Mouse (Mus musculus) megakaryocyte-erythroid progenitor cell, adult 5-6 weeks (primary cell): ENCODE data around the gene Meis2. TPM values are rescaled to one million over a fixed set of nuclear protein-coding genes. Genes with fewer than 3 reads are reported as not detected.

ENCODE experiments used
- ATAC-seq: replicated peaks from 2 replicates; pipeline ENCODE4 v1.8.0; 2016; ENCODE audit warnings: mild to moderate bottlenecking, inconsistent platforms; ENCODE audit not compliant: severe bottlenecking, poor library complexity, low FRiP score, low TSS enrichment
- total RNA-seq, 2 experiments: library from RNA; stranded (forward) in 1 of 2; stranded (reverse) in 1 of 2; fragments of 200-1000, 215-1000 nt in 1 of 2; fragments of >200 nt in 1 of 2; fragmentation: Nextera tagmentation in 1 of 2; gene quantifications; 2 replicates each; pipeline ENCODE4 v1.2.3; 2014 to 2017

Meis2 gene
- total RNA-seq, 2 experiments from 2014 or later: not detected

DNA sequence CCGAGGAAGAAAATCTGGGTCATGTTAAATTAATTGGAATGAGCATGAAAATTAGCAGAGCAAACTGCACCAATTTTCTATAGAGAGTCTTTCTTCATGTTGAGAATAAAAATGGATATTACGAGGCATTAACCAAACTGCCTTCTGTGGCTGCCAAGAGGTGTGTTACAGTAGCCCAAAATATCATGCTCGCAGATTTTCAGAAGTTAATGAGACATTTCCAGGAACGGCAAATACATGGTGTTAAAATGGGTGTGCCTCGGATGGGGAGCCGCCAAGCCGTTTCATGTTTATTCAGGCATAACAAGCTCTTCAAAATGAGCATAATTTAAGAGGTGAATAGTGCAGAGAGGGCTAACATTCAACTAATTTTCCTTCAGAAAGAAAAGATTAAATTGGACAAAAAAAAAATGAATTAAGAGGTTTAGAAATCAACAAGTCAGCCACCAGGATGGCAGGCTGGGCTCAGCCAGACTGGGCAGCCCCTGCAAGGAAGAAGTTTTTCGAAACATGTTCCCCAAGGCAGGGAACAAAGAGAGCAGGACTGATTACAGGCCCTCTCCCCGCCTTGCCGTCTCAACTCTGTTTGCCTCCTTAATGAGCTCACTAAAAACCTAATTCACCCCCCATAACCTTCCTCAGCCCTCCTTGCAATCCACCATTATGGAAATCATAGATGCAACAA is 46.7 kb downstream of the Meis2 start:
- no peak for ATAC-seq

DNA sequence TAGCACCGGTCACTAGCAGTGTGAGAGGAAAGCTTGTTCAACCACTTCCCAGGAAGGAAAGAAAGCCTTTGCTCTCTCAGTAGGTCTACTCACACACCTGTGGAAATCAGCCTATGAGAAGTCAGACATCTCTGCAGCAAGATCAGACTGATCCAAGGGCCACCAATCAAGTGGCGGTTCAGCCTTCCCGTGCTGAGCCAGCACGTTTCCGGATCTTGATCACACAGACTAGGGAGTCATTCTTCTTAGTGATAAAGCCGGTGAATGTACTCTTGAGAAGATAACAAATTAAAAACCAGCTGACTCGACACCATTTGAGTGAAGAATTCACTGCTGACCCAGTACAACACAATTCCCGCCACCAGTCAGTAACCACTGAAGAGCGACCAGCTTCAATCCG is 50.1 kb downstream of the Meis2 start:
- ATAC-seq: no peak

DNA sequence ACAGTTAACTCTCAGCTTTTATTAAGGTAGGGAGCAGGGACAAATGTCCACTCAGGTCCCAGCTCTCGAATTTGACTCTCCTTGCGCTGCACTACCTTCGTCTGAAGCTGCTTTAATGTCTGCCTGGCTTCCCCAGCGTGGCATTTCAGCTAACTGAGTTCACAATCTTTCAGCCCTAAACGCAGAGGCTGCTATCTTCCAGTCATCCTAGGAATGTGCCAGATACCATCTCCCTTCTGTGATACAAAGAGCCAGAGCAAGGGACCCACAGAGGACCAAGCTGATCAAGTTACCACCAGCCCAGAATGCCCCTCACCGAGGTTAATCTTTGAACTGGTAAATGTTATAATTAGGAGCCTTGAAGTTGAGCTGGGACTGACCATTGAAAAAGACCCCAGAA is 55.2 kb downstream of the Meis2 start:
- no peak for ATAC-seq

DNA sequence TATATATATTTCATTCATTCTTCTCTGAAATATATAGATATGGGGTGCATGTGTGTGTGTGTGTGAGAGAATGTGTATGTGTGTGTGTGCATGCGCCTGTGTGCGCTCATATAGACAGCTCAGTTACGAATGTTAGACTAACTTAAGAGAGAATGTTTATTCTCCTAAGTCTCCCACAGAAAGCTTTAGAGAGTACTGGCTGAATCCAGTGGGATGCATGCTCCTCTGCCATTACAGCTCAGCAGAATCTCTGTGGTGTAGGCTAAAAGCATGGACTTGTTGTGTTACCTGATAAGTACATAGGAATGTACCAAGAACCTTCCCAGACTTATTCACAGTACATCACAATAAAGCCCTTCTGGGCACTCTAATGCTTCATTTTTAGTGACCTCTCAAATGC is 55.6 kb downstream of the Meis2 start:
- ATAC-seq: no peak

DNA sequence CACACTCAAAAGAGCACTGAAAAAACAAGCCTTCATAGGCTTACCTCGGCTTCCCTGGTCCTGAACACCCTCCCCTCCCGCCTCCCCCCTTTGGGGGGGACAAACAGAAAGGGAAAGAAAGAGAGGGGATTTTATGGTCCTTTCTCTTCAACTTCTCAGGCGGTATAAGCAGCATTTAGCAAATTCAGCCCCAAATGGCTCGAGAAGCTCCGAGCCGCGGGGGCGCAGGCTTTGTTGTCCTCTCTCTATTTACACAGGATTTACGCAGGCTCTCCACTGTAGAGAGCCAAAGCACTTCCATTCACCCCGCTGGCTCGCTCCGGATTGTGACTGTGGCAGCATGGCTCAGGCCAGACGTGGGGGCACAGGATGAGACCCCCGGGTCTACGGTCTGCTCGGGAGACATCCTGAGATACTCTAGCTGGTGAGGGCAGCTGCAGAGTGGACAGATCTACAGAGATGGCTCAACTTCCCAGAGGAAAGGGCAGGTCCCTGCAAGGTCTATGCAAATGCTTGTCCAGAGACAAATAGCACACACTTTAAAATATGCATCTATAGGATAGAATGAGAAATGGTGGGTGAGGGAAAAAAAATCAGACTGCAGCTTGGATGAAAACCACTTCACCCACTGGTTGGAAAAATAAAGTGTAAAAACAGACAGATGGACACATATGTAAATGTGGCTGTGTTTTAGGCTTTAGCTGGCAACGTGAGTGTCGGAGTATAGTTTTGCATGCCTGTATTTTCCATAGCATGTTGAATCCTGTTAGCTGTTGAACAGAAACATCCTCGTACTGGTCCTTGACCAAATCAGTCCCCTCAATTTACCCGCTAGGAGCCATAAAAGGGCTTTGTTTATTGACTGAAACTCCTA is 56.3 kb downstream of the Meis2 start:
- no peak for ATAC-seq

DNA sequence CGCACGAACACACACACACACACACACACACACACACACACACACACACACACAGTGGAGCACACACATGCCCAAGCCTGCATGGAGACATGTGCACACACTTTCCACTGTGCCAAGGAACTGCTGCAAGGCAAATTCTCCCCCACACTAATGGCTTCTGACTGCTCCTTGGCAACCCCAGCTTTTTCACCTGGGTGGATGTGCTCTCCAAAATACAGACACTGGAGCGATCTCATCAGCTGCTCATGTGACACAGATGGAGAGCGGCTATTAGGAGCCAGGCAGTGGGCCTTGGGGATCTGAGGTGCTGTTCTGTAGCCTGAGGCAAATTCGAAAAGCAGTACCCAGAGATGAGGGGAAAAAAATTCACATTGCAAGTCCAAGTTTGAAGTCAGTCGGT is 63.3 kb downstream of the Meis2 start:
- ATAC-seq: no peak

DNA sequence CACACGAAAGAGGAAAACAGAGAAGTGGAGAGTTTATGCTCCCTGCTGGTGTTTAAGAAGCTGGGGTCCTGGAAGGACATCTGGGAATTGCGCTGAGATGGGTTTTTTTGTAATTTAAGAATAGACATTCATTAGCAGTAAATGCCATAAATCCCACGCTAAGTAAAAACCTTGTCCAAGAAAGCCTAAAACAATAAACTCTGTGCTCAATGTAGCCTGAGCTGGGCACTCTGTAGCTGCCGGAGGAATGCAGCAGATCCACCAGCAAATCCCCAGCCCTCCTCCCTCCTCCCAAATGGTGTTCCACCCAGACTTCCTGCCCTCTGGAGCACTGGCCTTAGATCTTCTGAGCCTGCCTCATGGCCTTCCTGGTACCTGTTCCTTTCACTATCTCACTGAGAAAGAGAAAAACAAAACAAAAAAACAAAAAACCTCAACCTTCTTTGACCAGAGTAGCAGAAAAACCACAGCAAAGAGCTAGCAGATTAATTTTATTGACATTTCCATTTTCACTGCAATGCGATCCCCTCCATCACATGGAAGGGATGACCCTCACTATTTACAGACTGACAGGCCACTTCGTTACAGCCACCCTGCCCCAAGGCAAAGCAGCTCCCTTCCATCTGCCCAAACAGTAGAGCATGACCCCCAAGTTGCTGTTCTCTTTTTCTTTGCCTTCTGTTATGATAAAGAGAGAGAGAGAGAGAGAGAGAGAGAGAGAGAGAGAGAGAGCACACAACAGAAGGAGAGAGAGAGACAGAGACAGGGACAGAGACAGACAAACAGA is 64.1 kb downstream of the Meis2 start:
- ATAC-seq: no peak

DNA sequence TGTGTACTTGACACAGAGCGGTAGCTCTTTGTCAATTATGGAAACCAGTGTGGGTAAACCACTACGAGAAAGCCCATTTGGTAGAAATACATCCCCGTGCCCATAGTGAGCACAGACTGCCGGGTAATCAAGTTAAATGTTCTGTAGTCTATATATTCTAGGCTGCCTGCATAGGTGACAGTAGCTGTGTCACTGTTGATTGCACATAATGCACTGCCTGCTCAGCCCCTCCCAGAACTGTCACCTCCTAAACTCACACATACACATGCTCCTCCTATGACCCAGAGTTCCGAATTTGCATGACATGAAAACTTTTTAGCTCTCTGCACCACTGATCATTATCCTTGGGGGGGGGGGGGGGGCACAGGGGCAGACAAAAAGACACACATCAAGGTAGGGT is 65.1 kb downstream of the Meis2 start:
- ATAC-seq: no peak

DNA sequence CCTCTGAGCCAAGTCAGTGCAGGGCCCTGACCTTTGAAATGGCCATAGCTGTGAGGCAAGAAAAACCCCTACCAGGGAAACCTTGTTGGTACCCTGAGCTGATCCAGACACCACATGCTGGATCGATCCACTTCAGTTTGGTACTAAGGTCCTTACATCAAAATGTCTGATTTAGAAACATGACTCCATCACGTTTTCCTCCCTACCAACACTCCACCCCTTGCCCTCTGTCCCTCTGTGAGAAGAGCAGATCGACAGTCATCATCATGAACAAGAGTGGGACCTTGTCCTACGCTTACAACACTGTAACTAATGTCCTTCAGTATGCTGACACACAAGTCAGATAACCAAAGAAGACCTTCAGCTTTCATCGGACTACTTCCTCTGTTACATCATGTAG is 66.8 kb downstream of the Meis2 start:
- no peak for ATAC-seq

DNA sequence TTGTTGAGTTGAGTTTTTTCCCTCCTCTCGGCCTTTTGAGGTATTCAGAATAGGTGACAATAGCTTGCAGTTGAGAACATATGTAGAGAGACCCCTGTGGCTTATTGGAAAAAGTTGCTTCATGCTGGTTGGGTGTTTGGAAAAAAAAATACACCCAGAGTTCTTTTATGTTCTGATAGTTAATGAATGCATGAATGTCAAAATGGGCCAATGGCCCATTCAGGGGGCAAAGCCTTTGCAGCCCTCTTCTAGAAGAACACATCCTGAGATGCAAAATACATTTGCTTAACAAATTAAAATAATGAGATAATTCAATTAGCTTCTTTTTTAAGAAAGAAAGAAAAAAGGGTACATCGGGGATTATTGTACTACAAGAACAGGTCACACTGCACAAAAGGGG is 69.2 kb downstream of the Meis2 start:
- ATAC-seq: no peak

DNA sequence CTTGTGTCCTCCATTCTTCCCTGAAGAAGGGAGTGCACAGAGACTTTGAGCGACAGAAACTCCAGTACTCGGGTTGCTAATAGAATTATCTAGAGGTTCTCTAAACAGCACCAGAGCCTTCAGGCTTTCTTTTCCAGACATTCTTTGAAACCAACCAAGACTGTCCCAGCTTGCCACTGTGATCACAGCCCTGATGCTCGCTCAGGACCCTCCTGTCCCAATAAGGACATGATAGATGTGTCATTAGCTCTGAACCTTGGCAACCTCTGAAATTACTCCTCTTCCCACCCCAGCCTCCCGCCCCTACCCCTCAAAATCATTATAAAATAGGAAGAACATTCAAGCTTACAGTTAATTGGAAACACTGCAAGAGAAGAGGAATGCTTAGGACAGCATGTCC is 71.8 kb downstream of the Meis2 start:
- no peak for ATAC-seq

DNA sequence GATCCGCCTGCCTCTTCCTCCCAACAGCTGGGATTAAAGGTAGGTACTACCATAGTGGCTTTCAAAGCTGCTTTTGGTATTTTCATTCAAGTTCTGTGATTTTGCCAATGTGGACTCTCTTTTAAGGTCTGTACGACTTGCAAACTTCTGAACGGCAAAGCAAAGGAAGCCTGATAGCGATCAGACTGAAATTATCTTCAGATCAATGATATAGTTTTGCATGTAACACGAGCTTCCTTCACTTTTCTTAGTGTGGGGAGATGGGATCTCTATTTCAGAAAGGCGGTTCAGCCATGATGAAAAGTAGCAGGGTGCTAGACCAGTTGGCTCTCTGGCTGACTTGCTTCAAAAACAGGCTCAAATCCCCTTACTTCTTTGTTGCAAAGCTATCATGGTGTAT is 76.4 kb downstream of the Meis2 start:
- ATAC-seq: no peak

DNA sequence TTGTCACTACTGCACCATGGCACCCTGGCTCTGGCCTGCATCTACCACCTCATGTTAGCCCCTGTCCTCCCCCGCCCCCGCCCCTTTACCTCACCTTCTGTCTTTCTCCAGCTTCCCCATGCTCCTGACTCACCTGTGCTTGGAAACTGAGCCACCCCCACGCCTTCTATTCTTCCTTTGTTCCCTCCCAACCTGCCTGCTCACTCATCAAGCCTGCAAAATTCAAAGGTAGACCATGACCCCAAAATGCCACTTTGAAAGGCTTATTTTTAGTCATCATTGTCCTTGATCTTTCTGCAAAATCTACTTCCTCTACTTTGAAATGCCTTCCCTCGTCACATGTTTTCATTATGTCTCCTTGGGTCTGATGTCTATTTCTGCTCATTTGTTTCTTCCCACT is 77.2 kb downstream of the Meis2 start:
- ATAC-seq: no peak

DNA sequence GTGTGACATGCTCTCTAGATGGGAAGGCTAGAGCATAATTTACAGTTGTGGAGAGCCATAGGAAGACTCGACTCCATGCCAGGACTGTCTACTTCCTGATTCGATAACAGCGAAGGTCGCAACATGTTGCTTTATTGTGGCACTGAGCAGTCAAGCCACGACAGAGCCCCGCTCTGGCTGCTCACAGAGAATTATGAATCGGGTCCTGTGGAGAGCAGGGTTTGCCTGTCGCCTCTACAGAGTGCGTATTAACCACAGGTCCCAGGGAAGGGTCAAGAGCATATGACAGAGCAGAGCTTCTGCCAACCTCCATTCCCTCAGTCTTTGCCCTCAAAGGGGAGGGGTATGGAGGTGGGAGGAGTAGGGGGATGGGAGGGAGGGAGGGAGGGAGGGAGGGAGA is 80.7 kb downstream of the Meis2 start:
- no peak for ATAC-seq

DNA sequence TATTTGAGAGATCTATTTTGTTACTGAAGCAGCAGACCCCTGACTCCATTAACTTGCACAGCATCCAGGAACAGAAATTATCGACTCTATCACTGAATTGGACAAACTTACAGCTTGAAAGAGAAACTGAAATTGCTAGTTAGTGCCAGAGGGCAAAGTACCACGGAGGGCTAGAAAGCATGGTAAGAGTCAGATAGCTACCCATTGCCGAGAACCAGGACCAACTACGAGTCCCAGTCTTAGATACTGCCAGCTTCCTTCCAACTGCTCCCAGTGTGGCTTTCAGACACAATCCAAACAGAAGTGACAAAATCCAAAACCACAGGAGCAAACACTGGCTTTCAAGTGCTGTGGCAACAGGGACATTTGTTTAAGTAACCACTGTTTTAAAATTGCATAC is 81.2 kb downstream of the Meis2 start:
- no peak for ATAC-seq

DNA sequence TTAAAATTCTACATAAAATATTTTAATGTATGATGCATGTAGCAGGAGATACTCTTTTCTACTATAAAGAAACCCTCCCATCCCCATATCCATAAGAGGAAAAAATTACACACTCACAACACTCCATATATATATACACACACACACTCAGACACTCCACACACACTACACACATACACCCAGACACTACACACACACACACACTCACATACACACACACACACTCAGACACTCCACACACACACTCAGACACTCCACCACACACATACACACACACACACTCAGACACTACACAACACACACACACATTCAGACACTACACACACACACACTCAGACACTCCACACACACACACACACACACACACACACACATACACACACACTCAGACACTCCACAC is 85.1 kb downstream of the Meis2 start:
- ATAC-seq: no peak

DNA sequence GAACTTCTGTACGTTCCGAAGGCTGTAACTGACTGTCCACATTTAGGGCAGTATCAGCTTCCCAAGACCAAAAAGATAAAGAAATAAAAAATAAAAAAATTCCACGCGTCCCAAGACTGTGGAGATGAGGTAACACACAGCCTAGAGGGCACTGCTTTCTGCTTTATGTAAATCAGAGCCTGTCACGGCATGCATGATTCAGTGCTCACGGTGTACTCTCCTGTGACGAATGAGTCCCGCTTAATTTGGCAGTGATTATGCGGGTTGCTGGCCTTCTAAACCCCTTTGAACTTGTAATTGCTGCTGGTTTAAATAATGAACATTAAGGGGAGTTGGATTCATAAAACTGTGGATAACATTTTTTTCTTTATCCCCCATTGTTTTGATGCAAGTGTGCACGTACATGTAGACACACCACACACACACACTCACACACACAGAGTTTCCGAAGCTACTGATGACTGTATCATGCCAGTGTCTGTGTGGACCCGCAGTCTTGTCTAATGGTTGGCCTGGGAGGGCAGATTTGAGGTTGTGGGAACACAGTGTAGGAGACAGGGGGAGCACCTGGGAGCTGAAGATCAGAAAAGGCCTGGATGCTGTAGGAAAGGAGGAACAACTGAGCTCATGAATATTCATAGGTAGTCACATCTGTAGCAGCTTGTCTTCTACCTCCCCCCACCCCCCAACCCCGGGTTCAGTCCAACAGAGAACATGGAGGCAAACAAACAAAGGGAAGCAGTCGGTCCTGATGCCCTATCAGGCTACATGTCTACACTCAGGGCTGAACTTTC is 85.8 kb downstream of the Meis2 start:
- no peak for ATAC-seq

DNA sequence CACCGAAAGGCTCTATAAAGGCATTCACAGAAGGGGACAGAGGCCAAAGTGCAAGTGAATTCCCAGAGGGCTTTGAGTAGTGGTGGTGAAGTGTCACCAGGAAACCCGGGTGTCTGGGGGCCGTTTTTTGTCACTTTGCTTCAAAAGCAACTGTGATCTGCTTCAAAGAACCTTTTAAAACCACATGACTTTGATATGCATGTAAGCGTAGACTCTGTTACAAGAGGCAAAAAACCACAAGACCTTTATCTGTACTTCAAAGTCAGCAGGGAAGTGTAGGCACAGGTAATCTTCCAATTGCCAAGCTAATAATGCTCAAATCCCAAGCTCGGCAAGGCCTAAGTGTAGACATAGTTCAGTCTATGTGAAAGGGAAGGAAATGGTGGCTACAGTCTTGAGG is 87.0 kb downstream of the Meis2 start:
- ATAC-seq: no peak

DNA sequence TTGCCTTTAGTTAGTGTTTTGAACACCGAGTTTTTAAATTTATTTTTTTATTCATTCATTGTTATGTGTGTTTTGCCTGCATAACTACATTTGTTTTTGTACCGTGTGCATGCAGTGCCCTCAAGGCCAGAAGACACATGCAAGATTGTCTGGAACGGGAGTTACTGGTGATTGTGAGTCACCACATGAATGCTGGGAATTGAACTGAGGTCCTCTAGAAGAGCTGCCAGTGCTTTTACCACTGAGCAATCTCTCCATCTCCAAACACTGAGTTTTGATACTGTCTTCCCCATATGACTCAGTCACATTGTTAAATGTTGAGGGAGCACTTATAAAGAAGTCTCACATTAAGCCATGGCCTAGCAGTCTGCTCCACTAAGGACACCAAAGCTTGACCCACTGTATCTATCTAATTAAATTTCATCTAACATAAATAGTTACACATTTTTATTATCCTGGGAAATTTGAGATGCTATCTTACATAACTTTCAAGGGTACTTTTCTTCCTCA is 94.3 kb downstream of the Meis2 start:
- ATAC-seq: no peak
